Mouse (Mus musculus): ENCODE measurements around the gene Mr1.

GRCm38 (mm10) chr1:155146572-155146980, at the start of gene Mr1:
- TF ChIP-seq POLR2A (IDR thresholded peaks at IDR 0.05; ENCODE audit: low read depth, low read length), result no peak
- no peak for TF ChIP-seq ZMIZ1 (IDR thresholded peaks at IDR 0.05; ENCODE audit: low read depth, low read length)
- TF ChIP-seq EP300 (IDR thresholded peaks at IDR 0.05; ENCODE audit: low read length), result peak; percentile 23; the same call in 1 of the 2 replicates
- TF ChIP-seq BHLHE40 (IDR thresholded peaks at IDR 0.05; ENCODE audit: low read depth, low read length), result no peak
- no peak for TF ChIP-seq CTCF (conservative IDR thresholded peaks at IDR 0.05 in 1 of 2, IDR thresholded peaks at IDR 0.05 in 1 of 2; ENCODE audit: low read depth in 2 of 2, low read length in 2 of 2)
- TF ChIP-seq HCFC1 (IDR thresholded peaks at IDR 0.05; ENCODE audit: low read depth, low read length), result peak; percentile 57; the same call in 1 of the 2 replicates
- no peak for TF ChIP-seq JUN (IDR thresholded peaks at IDR 0.05; ENCODE audit: insufficient read depth, low read depth, low read length)
- TF ChIP-seq ZNF384 (IDR thresholded peaks at IDR 0.05; ENCODE audit: low read depth, low read length), result no peak
- no peak for TF ChIP-seq USF1 (IDR thresholded peaks at IDR 0.05; ENCODE audit: low read depth, low read length)
- TF ChIP-seq NELFE (IDR thresholded peaks at IDR 0.05; ENCODE audit: low read depth, low read length), result no peak
- 0 out of 2 replicates have a peak, but pooled peaks have one; percentile 17 for TF ChIP-seq NRF1 (IDR thresholded peaks at IDR 0.05; ENCODE audit: low read depth, low read length)
- TF ChIP-seq CHD2 (IDR thresholded peaks at IDR 0.05; ENCODE audit: low read length), result peak; percentile 98
- TF ChIP-seq ZC3H11A (IDR thresholded peaks at IDR 0.05; ENCODE audit: low read depth, low read length), result no peak
